Mouse (Mus musculus) thymus, adult 2 months (tissue): Measurements from ENCODE around the gene Fggy.

Source experiments
- CTCF ChIP-seq: fragments of 200-500 bp; IDR thresholded peaks from 2 replicates; pipeline ENCODE4 v1.5.1; 2012; ENCODE audit warnings: mild to moderate bottlenecking, control low read depth, low read length, moderate library complexity, borderline replicate concordance; ENCODE audit not compliant: control insufficient read depth, poor library complexity, insufficient read depth; ENCODE audit errors: extremely low read depth
- POLR2A ChIP-seq: fragments of 200-500 bp; IDR thresholded peaks from 2 replicates; pipeline ENCODE4 v1.6.1; 2012; ENCODE audit warnings: mild to moderate bottlenecking, low read length, control low read depth, moderate library complexity; ENCODE audit not compliant: control insufficient read depth, poor library complexity, insufficient read depth; ENCODE audit errors: extremely low read depth

DNA sequence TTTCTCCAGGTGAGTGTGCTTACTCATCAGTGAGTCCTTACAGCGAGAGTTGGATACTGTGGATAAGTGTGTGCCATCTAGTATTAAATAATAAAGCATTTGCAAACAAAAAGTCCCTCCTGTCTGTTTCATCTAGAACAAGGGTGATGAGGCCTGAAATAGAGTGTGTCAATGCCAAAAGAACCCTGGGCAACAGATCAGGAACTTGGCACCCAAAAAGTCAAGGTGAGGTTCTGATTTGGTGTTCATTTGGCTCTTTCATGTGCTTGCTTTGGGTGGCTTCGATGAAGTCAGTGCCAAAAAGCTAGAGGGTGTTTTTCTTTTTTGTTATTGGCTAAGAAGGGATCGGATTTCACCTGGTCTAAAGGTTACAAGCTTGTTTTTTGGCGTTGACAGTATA, 68.3 kb downstream of the Fggy start:
- TF ChIP-seq CTCF (no peak), POLR2A (no peak)
